Mouse (Mus musculus): ENCODE data around the gene Cbr4.

Gene Cbr4

GRCm38 (mm10) chr8:61488631-61489030 is 1.1 kb downstream of the Cbr4 start:
- DNase-seq (ENCODE audit: low spot score in 2 of 2) = no peak

- no peak for DNase-seq (ENCODE audit: low spot score in 2 of 2)
These were observed 9.6 kb downstream of the Cbr4 start for GRCm38 (mm10) chr8:61497110-61497509.

GRCm38 (mm10) chr8:61499035-61499434 is 11.5 kb downstream of the Cbr4 start:
- no peak for DNase-seq (ENCODE audit: low spot score in 2 of 2)

GRCm38 (mm10) chr8:61500914-61501313 is 13.4 kb downstream of the Cbr4 start:
- no peak for DNase-seq (ENCODE audit: low spot score in 2 of 2)

GRCm38 (mm10) chr8:61502277-61502676 is 14.7 kb downstream of the Cbr4 start:
- DNase-seq (ENCODE audit: low spot score in 2 of 2) = no peak

GRCm38 (mm10) chr8:61515110-61515930 is 27.8 kb downstream of the Cbr4 start:
- no peak for DNase-seq (ENCODE audit: low spot score in 2 of 2)

GRCm38 (mm10) chr8:61515931-61516744 is 28.6 kb downstream of the Cbr4 start:
- DNase-seq (ENCODE audit: low spot score in 2 of 2) = peak; percentile 59 to 77

GRCm38 (mm10) chr8:61516745-61517501 is 29.4 kb downstream of the Cbr4 start:
- DNase-seq (ENCODE audit: low spot score in 2 of 2) = peak in 1 of 2 experiments; percentile 46

- DNase-seq (ENCODE audit: low spot score in 2 of 2) = no peak
These were observed 30.1 kb downstream of the Cbr4 start for GRCm38 (mm10) chr8:61517502-61518185.

- no peak for DNase-seq (ENCODE audit: low spot score in 2 of 2)
These were observed 34.6 kb downstream of the Cbr4 start for GRCm38 (mm10) chr8:61522132-61522531.

- no peak for DNase-seq (ENCODE audit: low spot score in 2 of 2)
These were observed 39.5 kb downstream of the Cbr4 start for GRCm38 (mm10) chr8:61527037-61527436.

GRCm38 (mm10) chr8:61528197-61528596 is 40.7 kb downstream of the Cbr4 start:
- no peak for DNase-seq (ENCODE audit: low spot score in 2 of 2)

- DNase-seq (ENCODE audit: low spot score in 2 of 2) = no peak
These were observed 41.1 kb downstream of the Cbr4 start for GRCm38 (mm10) chr8:61528642-61529041.

- no peak for DNase-seq (ENCODE audit: low spot score in 2 of 2)
These were observed 44.6 kb downstream of the Cbr4 start for GRCm38 (mm10) chr8:61531944-61532795.

GRCm38 (mm10) chr8:61532831-61533230 is 45.3 kb downstream of the Cbr4 start:
- DNase-seq (ENCODE audit: low spot score in 2 of 2) = no peak

GRCm38 (mm10) chr8:61533356-61533926 is 45.9 kb downstream of the Cbr4 start:
- no peak for DNase-seq (ENCODE audit: low spot score in 2 of 2)

GRCm38 (mm10) chr8:61535472-61535871 is 47.9 kb downstream of the Cbr4 start:
- DNase-seq (ENCODE audit: low spot score in 2 of 2) = no peak

- DNase-seq (ENCODE audit: low spot score in 2 of 2) = no peak
These were observed 49.9 kb downstream of the Cbr4 start for GRCm38 (mm10) chr8:61537471-61537870.

- DNase-seq (ENCODE audit: low spot score in 2 of 2) = peak; percentile 75 to 83
These were observed 52.4 kb downstream of the Cbr4 start for GRCm38 (mm10) chr8:61539828-61540500.

GRCm38 (mm10) chr8:61549585-61549984 is 62.1 kb downstream of the Cbr4 start:
- peak in 1 of 2 experiments; percentile 63 for DNase-seq (ENCODE audit: low spot score in 2 of 2)

Measured in urinary bladder, postnatal 4 days (tissue).